Mouse (Mus musculus) layer of hippocampus, adult 2 months (tissue): ENCODE results near the gene Timd4. TPM values are rescaled to one million over a fixed set of nuclear protein-coding genes. Genes with fewer than 3 reads are reported as not detected.

Source experiments
- DNase-seq, 2 experiments: peaks; one replicate each; pipeline ENCODE4 v3.0.0; 2022; ENCODE audit warnings: low spot score in 2 of 2
- H3K27ac ChIP-seq: fragments of 200-600 bp; 2 replicates; pipeline ENCODE4 v1.8.1; 2022
- H3K4me3 ChIP-seq: fragments of 200-600 bp; 2 replicates; pipeline ENCODE4 v1.8.1; 2022; ENCODE audit warnings: mild to moderate bottlenecking
- CTCF ChIP-seq: fragments of 200-600 bp; conservative IDR thresholded peaks from 2 replicates; pipeline ENCODE4 v1.8.1; 2022; ENCODE audit warnings: antibody characterized with exemption, mild to moderate bottlenecking, moderate library complexity
- long read RNA-seq, 2 experiments: library from polyadenylated mRNA; stranded (forward); transcript quantifications; one replicate each; pipeline ENCODE4 v2.0.0; 2021; ENCODE audit warnings: borderline mapping rate in 2 of 2
- total RNA-seq, 2 experiments: library from RNA; stranded (reverse); gene quantifications; 2 replicates each; pipeline ENCODE4 v1.2.3; 2021

The Timd4 gene
- not detected for total RNA-seq
- long read RNA-seq, experiment 1: 0 reads
- long read RNA-seq, experiment 2: 0 reads

GRCm38 (mm10) chr11:46810511-46810910 lies at the start of gene Timd4:
TSS of gene Timd4 (plus strand) at chr11:46810800.
- no peak for TF ChIP-seq CTCF
- no peak for DNase-seq
- no peak within 1 kb of the TSS for H3K27ac ChIP-seq
- H3K4me3 ChIP-seq: no peak within 1 kb of the TSS

- no peak for TF ChIP-seq CTCF
- Histone ChIP-seq H3K4me3 (no peak overlapping the region), H3K27ac (no peak overlapping the region)
- no peak for DNase-seq
These were observed 33.7 kb upstream of the Timd4 start for GRCm38 (mm10) chr11:46776879-46777278.

GRCm38 (mm10) chr11:46779811-46780210 lies 30.8 kb upstream of the Timd4 start:
- TF ChIP-seq CTCF: peak; percentile 43
- no peak for DNase-seq
- Histone ChIP-seq H3K27ac (no peak overlapping the region), H3K4me3 (no peak overlapping the region)

- Histone ChIP-seq H3K4me3 (no peak overlapping the region), H3K27ac (no peak overlapping the region)
- DNase-seq: no peak
- no peak for TF ChIP-seq CTCF
These were observed 6.2 kb upstream of the Timd4 start for GRCm38 (mm10) chr11:46804440-46804839.

- no peak overlapping the region for H3K27ac ChIP-seq
- TF ChIP-seq CTCF: no peak
- DNase-seq: no peak
- H3K4me3 ChIP-seq: no peak overlapping the region
These were observed 7.1 kb downstream of the Timd4 start for GRCm38 (mm10) chr11:46817692-46818091.

GRCm38 (mm10) chr11:46819930-46820329 lies 9.3 kb downstream of the Timd4 start:
- DNase-seq: no peak
- no peak for TF ChIP-seq CTCF
- Histone ChIP-seq H3K27ac (no peak overlapping the region), H3K4me3 (no peak overlapping the region)

- TF ChIP-seq CTCF: no peak
- no peak overlapping the region for H3K4me3 ChIP-seq
- DNase-seq: no peak
- no peak overlapping the region for H3K27ac ChIP-seq
These were observed 19.7 kb downstream of the Timd4 start for GRCm38 (mm10) chr11:46830348-46830747.

GRCm38 (mm10) chr11:46835080-46835479 lies 24.5 kb downstream of the Timd4 start:
- Histone ChIP-seq H3K4me3 (no peak overlapping the region), H3K27ac (no peak overlapping the region)
- TF ChIP-seq CTCF: no peak
- no peak for DNase-seq

GRCm38 (mm10) chr11:46842015-46842726 lies 31.6 kb downstream of the Timd4 start:
- no peak for TF ChIP-seq CTCF
- no peak for DNase-seq

GRCm38 (mm10) chr11:46846661-46847060 lies 36.1 kb downstream of the Timd4 start:
- no peak for TF ChIP-seq CTCF
- no peak overlapping the region for H3K4me3 ChIP-seq
- DNase-seq: no peak
- no peak overlapping the region for H3K27ac ChIP-seq

More at GRCm38 (mm10) chr11:46842015-46842726, 31.6 kb downstream of the Timd4 start:
- Histone ChIP-seq H3K27ac (peak overlapping the region; percentile 18; the same call in 1 of the 2 replicates), H3K4me3 (no peak overlapping the region)

- no peak overlapping the region for H3K4me3 ChIP-seq
- no peak overlapping the region for H3K27ac ChIP-seq
- no peak for TF ChIP-seq CTCF
- no peak for DNase-seq
These were observed 37.2 kb downstream of the Timd4 start for GRCm38 (mm10) chr11:46847827-46848220.

- no peak overlapping the region for H3K27ac ChIP-seq
- peak; percentile 75 for TF ChIP-seq CTCF
- no peak overlapping the region for H3K4me3 ChIP-seq
- DNase-seq: peak in 1 of 2 experiments; percentile 44
These were observed 37.8 kb downstream of the Timd4 start for GRCm38 (mm10) chr11:46848221-46848971.

GRCm38 (mm10) chr11:46864809-46865208 lies 54.2 kb downstream of the Timd4 start:
- Histone ChIP-seq H3K27ac (no peak overlapping the region), H3K4me3 (no peak overlapping the region)
- peak in 1 of 2 experiments; percentile 18 for DNase-seq
- TF ChIP-seq CTCF: peak; percentile 72
